Comparison of ENCODE assay signal across 8 mouse cellular contexts in the genomic region with DNA sequence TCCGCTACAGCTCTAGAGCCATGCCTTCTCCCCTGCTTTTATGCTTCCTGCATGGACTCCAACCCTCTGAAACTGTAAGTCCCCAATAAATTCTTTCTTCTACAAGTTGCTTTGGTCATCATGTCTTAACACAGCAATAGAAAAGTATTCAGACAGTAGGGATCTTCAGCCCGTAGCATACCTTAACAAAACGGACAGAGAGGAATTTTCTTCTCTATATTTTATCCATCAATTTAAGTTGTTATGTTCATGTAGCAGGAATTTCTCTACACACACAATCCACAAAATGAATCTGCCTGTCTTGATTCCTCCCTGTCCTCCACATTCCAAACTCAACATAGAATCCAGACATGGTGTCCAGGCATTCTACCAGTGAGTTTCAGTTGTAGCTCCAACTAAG. TPM values are rescaled to one million over a fixed set of nuclear protein-coding genes. Genes with fewer than 3 reads are reported as not detected.
DNase-seq lines count a peak whose midpoint lies in the region; ATAC-seq lines count a peak whose summit lies in the region.

A gene (minus strand): TSS at position 101 of the 400 bp plus-strand sequence.

- 95% methylated on average over 3 of the region's 3 CpGs for WGBS in hindbrain, embryonic 13.5 days
- 98% methylated on average over 3 of the region's 3 CpGs for WGBS in limb, embryonic 15.5 days

- H3K9me3 ChIP-seq in hindbrain, embryonic 13.5 days = peaks cover 3% of the 10 kb centered on the region; the same call in 1 of the 2 replicates
- 0 out of 2 replicates have a peak, but pooled peaks cover 3% of the 10 kb centered on the region for H3K9me3 ChIP-seq in limb, embryonic 15.5 days

- peak within 1 kb of the TSS; percentile 74 for H3K4me2 ChIP-seq in hindbrain, embryonic 13.5 days
- no peak within 1 kb of the TSS for H3K4me2 ChIP-seq in limb, embryonic 15.5 days

- H3K36me3 ChIP-seq in hindbrain, embryonic 13.5 days = no peaks in the 10 kb centered on the region
- H3K36me3 ChIP-seq in limb, embryonic 15.5 days = no peaks in the 10 kb centered on the region

- H3K27me3 ChIP-seq in hindbrain, embryonic 13.5 days = no peaks in the 10 kb centered on the region
- peaks cover 33% of the 10 kb centered on the region for H3K27me3 ChIP-seq in limb, embryonic 15.5 days

- 0 out of 2 replicates have a peak within 1 kb of the TSS, but pooled peaks have one; percentile 73 for H3K9ac ChIP-seq in hindbrain, embryonic 13.5 days
- H3K9ac ChIP-seq in limb, embryonic 15.5 days = no peak within 1 kb of the TSS

- peaks cover 45% of the 10 kb centered on the region for H3K4me1 ChIP-seq in hindbrain, embryonic 13.5 days (replicated peaks)
- H3K4me1 ChIP-seq in limb, embryonic 15.5 days = peaks cover 19% of the 10 kb centered on the region

- H3K4me3 ChIP-seq in hindbrain, embryonic 13.5 days = peak within 1 kb of the TSS; percentile 47
- no peak within 1 kb of the TSS for H3K4me3 ChIP-seq in limb, embryonic 15.5 days

- ATAC-seq in hindbrain, embryonic 13.5 days (ENCODE audit: low FRiP score) = no peak
- ATAC-seq in limb, embryonic 15.5 days (ENCODE audit: insufficient number of reproducible peaks, low FRiP score, low TSS enrichment, low read depth) = no peak

- peak within 1 kb of the TSS; percentile 93 for H3K27ac ChIP-seq in hindbrain, embryonic 13.5 days
- no peak within 1 kb of the TSS for H3K27ac ChIP-seq in limb, embryonic 15.5 days

- DNase-seq in frontal cortex, adult 2 months (ENCODE audit: extremely low spot score in 1 of 2, low spot score in 1 of 2) = no peak
- DNase-seq in frontal cortex, postnatal 36 days (ENCODE audit: low spot score in 2 of 2) = no peak
- no peak for DNase-seq in adrenal gland, postnatal 36 days
- no peak for DNase-seq in cerebellum, adult 11-12 months
- no peak for DNase-seq in cerebellum, postnatal 36 days
- no peak for DNase-seq in heart, postnatal 4 days

RNA-seq across cellular contexts. Expression of the gene that starts here (rescaled TPM):
- polyA plus RNA-seq in frontal cortex, adult 2 months (2012; rRNA removed) = 94.3 and 106 TPM in 2 replicates
- total RNA-seq in adrenal gland, postnatal 36 days (2021) = 10 to 100 TPM; 36.9 to 88.8 TPM
- polyA plus RNA-seq in hindbrain, embryonic 13.5 days (2015; fragmentation: Nextera tagmentation; extraction: Ambion mirVana) = 131 and 137 TPM in 2 replicates
- polyA plus RNA-seq in limb, embryonic 15.5 days (2015; fragmentation: Nextera tagmentation; extraction: Ambion mirVana) = 33.4 and 35.9 TPM in 2 replicates
- total RNA-seq in heart, postnatal 4 days (2021) = 10 to 100 TPM in 1 of 2 experiments, 1 to 10 TPM in 1; 8.9 to 10.1 TPM
